Mouse (Mus musculus) hindbrain, postnatal 0 days (tissue): Measurements from ENCODE around the gene 1700016K19Rik. TPM values are rescaled to one million over a fixed set of nuclear protein-coding genes. Genes with fewer than 3 reads are reported as not detected.

Experiments used
- ATAC-seq: fragments of 200-750 bp; cut with Nextera tagmentation; 2 replicates; pipeline ENCODE4 v1.8.0; 2017; ENCODE audit warnings: mild to moderate bottlenecking, moderate TSS enrichment, moderate library complexity
- DNase-seq: peaks from one replicate; pipeline ENCODE4 v3.0.0-alpha.2; 2015; ENCODE audit warnings: low spot score
- H3K27ac ChIP-seq: fragments of 300-500 bp; sonication (generic); 2 replicates; pipeline ENCODE4 v1.5.1; 2014; ENCODE audit warnings: mild to moderate bottlenecking
- H3K27me3 ChIP-seq: fragments of 300-500 bp; sonication (generic); 2 replicates; pipeline ENCODE4 v1.6.1; 2014; ENCODE audit warnings: low read length, mixed read lengths; ENCODE audit not compliant: insufficient read depth
- H3K36me3 ChIP-seq: fragments of 300-500 bp; sonication (generic); 2 replicates; pipeline ENCODE4 v1.6.1; 2014; ENCODE audit warnings: low read length, mixed read lengths; ENCODE audit not compliant: insufficient read depth
- H3K4me1 ChIP-seq: fragments of 300-500 bp; sonication (generic); 2 replicates; pipeline ENCODE4 v1.6.1; 2014; ENCODE audit warnings: antibody characterized with exemption, low read length, mixed read lengths; ENCODE audit not compliant: insufficient read depth
- H3K4me2 ChIP-seq: fragments of 300-500 bp; sonication (generic); 2 replicates; pipeline ENCODE4 v1.6.1; 2014; ENCODE audit warnings: low read depth, mild to moderate bottlenecking, low read length, moderate library complexity, mixed read lengths
- H3K4me3 ChIP-seq: fragments of 300-500 bp; sonication (generic); 2 replicates; pipeline ENCODE4 v1.5.1; 2014; ENCODE audit warnings: low read length
- H3K9ac ChIP-seq: fragments of 300-500 bp; sonication (generic); replicated peaks from 2 replicates; pipeline ENCODE4 v1.6.1; 2014; ENCODE audit warnings: mild to moderate bottlenecking, low read length, moderate library complexity, mixed read lengths
- H3K9me3 ChIP-seq: fragments of 300-500 bp; sonication (generic); 2 replicates; pipeline ENCODE4 v1.6.1; 2016; ENCODE audit warnings: low read length, mixed read lengths
- CTCF ChIP-seq: IDR thresholded peaks from 2 replicates; pipeline ENCODE4 v1.5.1; 2016; ENCODE audit warnings: antibody characterized with exemption, control low read depth, low read depth
- WGBS: fragments of 180-500 bp; shearing (Covaris S2); extraction: QIAGEN DNeasy Blood & Tissue Kit; methylation state at CpG from one replicate; pipeline ENCODE4 v1.1.7; 2014; 5-methylcytosine and 5-hydroxymethylcytosine counted together
- polyA plus RNA-seq: library from polyadenylated mRNA; unstranded; fragments of >200 nt; fragmentation: Nextera tagmentation; extraction: Ambion mirVana; gene quantifications from 2 replicates; pipeline ENCODE4 v1.2.1, GENCODE M21; 2015
- total RNA-seq: library from RNA; depleted of rRNA; stranded (reverse); fragments of >200 nt; gene quantifications from 2 replicates; pipeline ENCODE4 v1.2.3, GENCODE M21; 2014; rRNA removed

The 1700016K19Rik gene
- total and polyA plus RNA-seq, 2 experiments from 2014 or later = 4.8 to 6.2 TPM

DNA sequence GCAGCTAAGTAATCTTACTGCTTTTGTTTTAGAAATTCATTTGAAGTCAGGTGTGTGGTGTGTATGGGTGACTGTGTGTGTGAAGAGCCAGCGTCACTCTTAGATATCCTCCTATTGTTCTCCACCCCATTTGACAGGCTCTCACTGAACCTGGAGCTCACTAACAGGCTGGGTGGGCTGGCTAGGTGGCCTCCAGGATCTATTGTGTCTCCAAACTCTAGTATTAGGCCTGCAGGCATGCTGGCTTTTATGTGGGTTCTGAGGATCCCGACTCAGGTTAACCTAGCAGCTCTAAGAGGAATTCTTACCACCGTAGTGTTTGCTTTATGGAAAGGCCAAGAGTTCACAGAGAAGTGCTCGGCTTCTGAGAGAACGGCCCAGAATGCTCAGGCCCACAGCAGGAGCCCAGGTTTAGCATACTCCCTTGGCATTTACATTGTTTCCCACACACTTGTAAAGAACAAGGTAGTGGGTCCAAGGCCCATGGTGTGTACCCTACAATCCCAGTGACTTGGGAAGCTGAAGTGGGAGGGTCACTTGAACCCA lies 51.3 kb downstream of the 1700016K19Rik start:
- ATAC-seq (no peak), DNase-seq (no peak)
- H3K9ac ChIP-seq = no peak overlapping the region
- H3K36me3 ChIP-seq = no peaks in the 10 kb centered on the region; the same call in 1 of the 2 replicates
- H3K27ac ChIP-seq = no peak overlapping the region
- no peak overlapping the region for H3K4me2 ChIP-seq
- no peak for TF ChIP-seq CTCF
- H3K4me1 ChIP-seq = no peaks in the 10 kb centered on the region
- 55% methylated on average over 5 of the region's 5 CpGs for WGBS
- H3K27me3 ChIP-seq = no peaks in the 10 kb centered on the region
- H3K9me3 ChIP-seq = no peaks in the 10 kb centered on the region
- H3K4me3 ChIP-seq = no peak overlapping the region

DNA sequence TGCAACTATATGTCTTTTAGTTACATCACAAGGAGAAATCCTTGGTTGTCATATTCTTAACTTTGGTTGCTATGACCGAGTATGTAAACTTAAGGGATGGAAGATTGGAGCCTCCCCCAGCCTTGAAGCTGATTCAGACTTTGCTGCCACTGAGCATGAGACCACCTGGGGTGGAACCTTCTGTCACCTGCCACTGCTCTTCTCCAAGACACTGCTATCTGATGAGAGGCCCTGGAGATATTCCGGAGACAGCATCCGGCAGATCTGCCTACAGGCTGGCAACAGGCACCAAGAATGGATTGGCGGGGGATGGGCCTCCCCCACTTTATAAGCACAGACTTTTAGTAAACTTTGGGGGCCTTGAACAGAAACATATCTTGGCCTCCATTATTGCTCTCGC lies 52.8 kb downstream of the 1700016K19Rik start:
- no peak overlapping the region for H3K27ac ChIP-seq
- no peak for TF ChIP-seq CTCF
- no peak overlapping the region for H3K9ac ChIP-seq

More for the DNA sequence above, 52.8 kb downstream of the 1700016K19Rik start:
- no peaks in the 10 kb centered on the region for H3K27me3 ChIP-seq
- H3K4me2 ChIP-seq = no peak overlapping the region
- no peaks in the 10 kb centered on the region for H3K9me3 ChIP-seq
- DNase-seq (no peak), ATAC-seq (no peak)
- H3K36me3 ChIP-seq = no peaks in the 10 kb centered on the region
- no peaks in the 10 kb centered on the region for H3K4me1 ChIP-seq
- WGBS = 78% methylated on average over 5 of the region's 5 CpGs
- no peak overlapping the region for H3K4me3 ChIP-seq

Other genes starting within 250 kb of the 1700016K19Rik start
- gene Doc2b, start 203.9 kb upstream of the 1700016K19Rik start, total RNA-seq = 12.7 and 12.8 TPM in 2 replicates
- 4.0 and 4.3 TPM in 2 replicates for gene Doc2b, start 203.9 kb upstream of the 1700016K19Rik start, polyA plus RNA-seq
- gene Rph3al, start 61.5 kb upstream of the 1700016K19Rik start, total RNA-seq = 2.0 and 3.1 TPM in 2 replicates
- 2.5 and 3.3 TPM in 2 replicates for gene Rph3al, start 61.5 kb upstream of the 1700016K19Rik start, polyA plus RNA-seq
- gene Rflnb, start 27.9 kb downstream of the 1700016K19Rik start, total RNA-seq = 13.6 and 17.4 TPM in 2 replicates
- gene Rflnb, start 27.9 kb downstream of the 1700016K19Rik start, polyA plus RNA-seq = 14.9 and 15.3 TPM in 2 replicates
- 39.2 and 42.8 TPM in 2 replicates for gene Vps53, start 179.7 kb downstream of the 1700016K19Rik start, total RNA-seq
- gene Vps53, start 179.7 kb downstream of the 1700016K19Rik start, polyA plus RNA-seq = 58.9 and 59.0 TPM in 2 replicates
- 20.1 and 30.4 TPM in 2 replicates for gene Fam57a, start 179.8 kb downstream of the 1700016K19Rik start, total RNA-seq
- 16.6 and 20.0 TPM in 2 replicates for gene Fam57a, start 179.8 kb downstream of the 1700016K19Rik start, polyA plus RNA-seq
- gene Dbil5, start 217.7 kb downstream of the 1700016K19Rik start, total RNA-seq = not detected in 2 replicates
- 0.34 and 0.54 TPM in 2 replicates for gene Dbil5, start 217.7 kb downstream of the 1700016K19Rik start, polyA plus RNA-seq
- gene Gemin4, start 217.8 kb downstream of the 1700016K19Rik start, total RNA-seq = 14.8 and 17.4 TPM in 2 replicates
- 7.0 and 9.3 TPM in 2 replicates for gene Gemin4, start 217.8 kb downstream of the 1700016K19Rik start, polyA plus RNA-seq
- 11.9 and 19.2 TPM in 2 replicates for gene Mrm3, start 243.8 kb downstream of the 1700016K19Rik start, total RNA-seq
- 22.5 and 22.8 TPM in 2 replicates for gene Mrm3, start 243.8 kb downstream of the 1700016K19Rik start, polyA plus RNA-seq
- 34.2 and 39.8 TPM in 2 replicates for gene Glod4, start 243.8 kb downstream of the 1700016K19Rik start, total RNA-seq
- 116 and 118 TPM in 2 replicates for gene Glod4, start 243.8 kb downstream of the 1700016K19Rik start, polyA plus RNA-seq